Mouse (Mus musculus) right cerebral cortex, postnatal 4 days (tissue): Measurements from ENCODE around the gene Klhdc7a.

ENCODE experiments used
- DNase-seq: peaks from one replicate; pipeline ENCODE4 v3.0.0-alpha.2; 2022

Klhdc7a gene

GRCm38 (mm10) chr4:139960086-139960713 is 7.6 kb downstream of the Klhdc7a start:
- DNase-seq: no peak

- no peak for DNase-seq
Measured at GRCm38 (mm10) chr4:139959188-139959587, 8.6 kb downstream of the Klhdc7a start.

- DNase-seq: no peak
Measured at GRCm38 (mm10) chr4:139950876-139951485, 16.8 kb downstream of the Klhdc7a start.

GRCm38 (mm10) chr4:139950431-139950848 is 17.4 kb downstream of the Klhdc7a start:
- no peak for DNase-seq

GRCm38 (mm10) chr4:139948591-139948990 is 19.2 kb downstream of the Klhdc7a start:
- no peak for DNase-seq

- DNase-seq: no peak
Measured at GRCm38 (mm10) chr4:139947341-139947740, 20.5 kb downstream of the Klhdc7a start.

DNA sequence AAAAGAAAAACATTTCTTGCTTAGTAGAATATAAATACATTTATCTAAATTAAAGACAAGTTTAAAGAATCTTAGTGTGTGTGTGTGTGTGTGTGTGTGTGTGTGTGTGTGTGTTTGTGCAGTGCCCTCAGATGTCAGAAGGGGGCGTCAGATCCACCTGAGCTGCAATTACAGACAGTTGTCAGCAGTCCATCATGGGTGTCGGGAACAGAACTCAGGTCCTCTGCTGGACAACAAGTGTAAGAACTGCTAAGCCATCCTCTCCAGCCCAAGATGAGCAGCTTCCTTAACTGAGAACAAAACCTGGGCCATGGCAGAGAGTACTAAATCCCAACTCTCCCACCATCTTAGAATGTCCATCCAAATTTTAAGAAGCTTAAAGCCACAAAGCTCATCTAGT is 26.0 kb downstream of the Klhdc7a start:
- no peak for DNase-seq

DNA sequence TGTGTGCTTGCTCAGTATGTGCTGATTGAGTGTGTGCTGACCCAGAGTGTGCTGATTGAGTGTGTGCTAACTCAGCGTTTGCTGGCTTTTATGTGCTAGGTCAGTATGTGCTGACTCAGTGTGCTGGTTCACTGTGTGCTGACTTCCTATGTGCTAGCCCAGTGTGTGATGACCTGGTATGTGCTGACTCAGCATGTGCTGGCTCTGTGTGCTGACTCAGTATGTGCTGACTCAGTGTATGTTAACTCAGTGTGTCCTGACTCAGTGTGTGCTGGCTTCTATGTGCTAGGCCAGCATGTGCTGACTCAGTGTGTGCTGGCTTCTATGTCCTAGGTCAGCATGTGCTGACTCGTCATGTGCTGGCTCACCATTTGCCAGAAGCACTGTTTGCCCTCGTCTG is 32.3 kb downstream of the Klhdc7a start:
- DNase-seq: no peak

- peak; percentile 63 for DNase-seq
Measured at GRCm38 (mm10) chr4:139932970-139933801, 34.6 kb downstream of the Klhdc7a start.

DNA sequence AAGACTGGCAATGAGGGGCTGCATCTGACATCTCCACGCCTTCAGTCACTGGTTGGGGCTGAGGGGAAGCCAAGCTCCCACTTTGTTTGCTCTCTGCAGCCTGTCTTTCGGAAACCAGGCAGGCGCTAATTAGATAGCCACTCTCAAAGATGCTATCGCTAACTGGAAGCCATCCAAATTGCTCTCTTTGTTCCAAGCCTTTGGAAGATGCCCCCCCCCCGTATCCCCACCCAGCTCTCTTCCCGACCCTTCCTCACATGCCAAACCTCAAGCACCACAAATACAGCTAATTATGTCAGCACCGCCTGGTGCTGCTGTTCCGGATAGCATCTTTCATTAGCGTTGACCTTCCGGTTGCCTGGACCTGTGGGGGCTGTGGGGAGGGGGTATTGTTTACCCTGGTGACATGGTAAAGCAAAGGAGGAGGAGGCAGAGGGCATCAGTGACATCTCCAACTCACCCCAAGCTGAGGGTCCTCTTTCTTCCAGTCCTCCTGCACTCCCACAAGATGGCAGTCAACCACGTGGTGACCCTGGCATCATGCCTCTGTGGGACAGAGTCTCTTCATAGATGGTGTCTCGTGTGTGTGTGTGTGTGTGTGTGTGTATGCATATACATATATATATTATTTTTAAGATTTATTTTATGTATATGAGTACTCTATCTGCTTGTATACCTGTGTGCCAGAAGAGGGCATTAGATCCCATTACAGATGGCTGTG is 35.9 kb downstream of the Klhdc7a start:
- DNase-seq: peak; percentile 40

GRCm38 (mm10) chr4:139930885-139931284 is 36.9 kb downstream of the Klhdc7a start:
- no peak for DNase-seq

DNA sequence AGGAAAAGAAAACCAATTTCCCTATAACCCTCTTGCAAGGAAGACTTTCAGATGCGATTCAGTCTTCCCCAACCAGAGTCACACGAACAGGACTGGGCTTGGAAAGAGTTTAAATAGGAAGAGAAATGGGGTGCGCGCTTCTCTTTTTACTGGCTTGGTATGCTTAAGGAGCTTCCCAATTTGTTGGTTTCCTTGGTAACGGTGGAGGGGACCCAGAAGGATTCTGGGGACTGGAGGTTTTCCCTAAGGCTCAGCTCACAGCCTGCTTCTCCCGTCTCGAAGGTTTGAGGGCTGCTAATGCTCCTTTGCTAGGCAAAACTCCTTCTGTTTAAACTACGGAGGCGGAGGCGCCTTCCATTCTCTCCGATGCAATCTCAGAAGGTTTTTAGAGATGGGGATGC is 41.7 kb downstream of the Klhdc7a start:
- peak; percentile 44 for DNase-seq

DNA sequence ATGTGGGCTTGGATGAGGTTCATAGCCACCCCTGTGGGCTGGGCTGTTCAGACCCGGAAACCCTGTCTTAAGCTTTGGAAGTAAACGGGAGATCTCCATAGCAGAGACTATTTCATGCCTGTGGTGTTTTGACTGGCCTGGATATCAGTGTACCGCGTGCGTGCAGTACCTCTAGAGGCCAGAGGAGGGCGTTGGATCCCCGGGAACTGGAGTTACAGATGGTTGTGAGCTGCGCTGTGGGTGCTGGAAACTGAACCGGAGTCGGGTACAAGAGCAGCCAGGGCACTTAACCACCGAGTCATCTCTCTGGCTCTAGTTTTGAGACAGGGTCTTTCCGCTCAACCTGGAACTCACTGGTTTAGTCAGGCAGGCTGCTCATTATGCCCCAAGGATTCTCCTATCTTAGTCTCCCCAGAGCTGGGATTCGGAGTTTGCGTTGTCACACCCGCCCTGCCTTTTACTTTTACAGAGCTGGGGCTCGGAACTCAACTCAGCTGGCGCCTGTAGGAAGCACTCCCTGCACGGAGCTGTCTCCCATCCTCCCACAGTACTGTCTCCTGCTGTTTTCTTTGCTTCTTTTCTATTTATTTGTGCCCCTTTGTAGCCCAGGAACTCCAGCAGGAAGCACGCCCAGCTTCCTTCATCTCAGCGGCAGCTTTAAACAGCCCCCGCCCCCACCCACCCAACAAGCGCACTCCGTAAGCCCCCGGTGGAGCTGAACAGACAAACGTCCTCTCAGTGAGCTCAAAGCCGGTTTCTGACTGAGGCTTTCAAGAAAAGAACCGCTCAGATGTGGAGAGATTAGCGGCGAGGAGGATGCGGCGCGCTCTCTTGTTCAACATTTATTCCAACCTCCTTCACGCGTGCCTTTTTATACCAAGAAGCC is 42.3 kb downstream of the Klhdc7a start:
- DNase-seq: peak; percentile 29

DNA sequence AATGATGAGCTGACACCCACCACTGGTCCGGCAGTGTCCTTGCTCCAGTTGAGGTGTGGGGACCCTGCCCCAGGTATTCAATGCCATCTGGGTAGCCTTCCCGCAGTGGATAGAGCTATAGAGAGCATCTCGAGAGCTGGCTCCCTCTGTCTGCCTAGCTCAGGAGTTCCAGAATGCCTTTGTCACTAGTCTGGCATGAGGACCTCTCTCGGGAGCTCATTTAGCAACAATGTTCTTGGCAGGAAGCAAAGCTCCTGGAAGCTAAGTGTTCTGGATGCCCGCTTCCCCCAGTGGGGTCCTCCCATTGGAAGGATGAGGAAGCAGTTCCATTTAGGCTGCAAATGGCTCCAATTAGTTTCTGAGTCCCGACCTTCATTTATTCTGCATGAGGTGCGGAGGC is 51.1 kb downstream of the Klhdc7a start:
- DNase-seq: no peak
